Mouse (Mus musculus) heart, embryonic 11.5 days (tissue): ENCODE measurements at regions not wholly inside any gene's neighbourhood (a gene's known extent, or its start where the extent isn't known, plus 50 kb on each side); places are given as distances from the start of the nearest gene placed in this dataset.

Experiments used
- ATAC-seq: fragments of 200-750 bp; cut with Nextera tagmentation; replicated peaks from 2 replicates; pipeline ENCODE4 v1.8.0; 2017; ENCODE audit warnings: moderate library complexity; ENCODE audit not compliant: insufficient number of reproducible peaks, low FRiP score, low TSS enrichment
- H3K27ac ChIP-seq: fragments of 300-500 bp; sonication (generic); 2 replicates; pipeline ENCODE4 v1.5.1; 2014; ENCODE audit warnings: mild to moderate bottlenecking, low read depth, low read length
- H3K27me3 ChIP-seq: fragments of 300-500 bp; sonication (generic); 2 replicates; pipeline ENCODE4 v1.6.1; 2014; ENCODE audit warnings: mild to moderate bottlenecking, low read length, mixed read lengths; ENCODE audit not compliant: control insufficient read depth, insufficient read depth
- H3K36me3 ChIP-seq: fragments of 300-500 bp; sonication (generic); 2 replicates; pipeline ENCODE4 v1.6.1; 2014; ENCODE audit warnings: mild to moderate bottlenecking, low read length, moderate library complexity, mixed read lengths; ENCODE audit not compliant: control insufficient read depth, insufficient read depth
- H3K4me1 ChIP-seq: fragments of 300-500 bp; sonication (generic); 2 replicates; pipeline ENCODE4 v1.6.1; 2014; ENCODE audit warnings: low read length; ENCODE audit not compliant: control insufficient read depth, insufficient read depth
- H3K4me2 ChIP-seq: fragments of 300-500 bp; sonication (generic); 2 replicates; pipeline ENCODE4 v1.6.1; 2014; ENCODE audit warnings: mild to moderate bottlenecking, moderate library complexity
- H3K4me3 ChIP-seq: fragments of 300-500 bp; sonication (generic); 2 replicates; pipeline ENCODE4 v1.5.1; 2014; ENCODE audit warnings: low read depth, low read length
- H3K9ac ChIP-seq: fragments of 300-500 bp; sonication (generic); 2 replicates; pipeline ENCODE4 v1.6.1; 2014; ENCODE audit warnings: mild to moderate bottlenecking, low read depth, low read length, moderate library complexity
- H3K9me3 ChIP-seq: fragments of 300-500 bp; sonication (generic); replicated peaks from 2 replicates; pipeline ENCODE4 v1.6.1; 2016; ENCODE audit warnings: low read length; ENCODE audit not compliant: control insufficient read depth
- WGBS: fragments of 180-500 bp; shearing (Covaris S2); extraction: QIAGEN DNeasy Blood & Tissue Kit; methylation state at CpG from one replicate; pipeline ENCODE4 v1.1.7; 2014; ENCODE audit not compliant: insufficient replicate concordance; 5-methylcytosine and 5-hydroxymethylcytosine counted together

GRCm38 (mm10) chr3:28210847-28211803, 51.9 kb upstream of the Tnik start:
- H3K9ac ChIP-seq, result no peak overlapping the region
- no peak overlapping the region for H3K4me2 ChIP-seq
- no peaks in the 10 kb centered on the region for H3K9me3 ChIP-seq
- ATAC-seq, result no peak
- no peak overlapping the region for H3K27ac ChIP-seq
- H3K4me3 ChIP-seq, result no peak overlapping the region
- H3K27me3 ChIP-seq, result no peaks in the 10 kb centered on the region
- no peaks in the 10 kb centered on the region for H3K36me3 ChIP-seq
- H3K4me1 ChIP-seq, result no peaks in the 10 kb centered on the region
- WGBS, result 85% methylated on average over 14 of the region's 14 CpGs
